Mouse (Mus musculus) forebrain, embryonic 12.5 days (tissue): Measurements from ENCODE around the gene Tnks1bp1. TPM values are rescaled to one million over a fixed set of nuclear protein-coding genes. Genes with fewer than 3 reads are reported as not detected.

Experiments used
- ATAC-seq: fragments of 200-750 bp; cut with Nextera tagmentation; 2 replicates; pipeline ENCODE4 v1.8.0; 2017; ENCODE audit warnings: moderate TSS enrichment; ENCODE audit not compliant: low FRiP score
- H3K27ac ChIP-seq: fragments of 300-500 bp; sonication (generic); 2 replicates; pipeline ENCODE4 v1.5.1; 2016; ENCODE audit warnings: mild to moderate bottlenecking
- H3K27me3 ChIP-seq: fragments of 300-500 bp; sonication (generic); 2 replicates; pipeline ENCODE4 v1.6.1; 2016; ENCODE audit warnings: mild to moderate bottlenecking
- H3K36me3 ChIP-seq: fragments of 300-500 bp; sonication (generic); replicated peaks from 2 replicates; pipeline ENCODE4 v1.6.1; 2016; ENCODE audit warnings: mild to moderate bottlenecking
- H3K4me1 ChIP-seq: fragments of 300-500 bp; sonication (generic); 2 replicates; pipeline ENCODE4 v1.6.1; 2016
- H3K4me2 ChIP-seq: fragments of 300-500 bp; sonication (generic); 2 replicates; pipeline ENCODE4 v1.6.1; 2016; ENCODE audit warnings: mild to moderate bottlenecking, moderate library complexity
- H3K4me3 ChIP-seq: fragments of 300-500 bp; sonication (generic); replicated peaks from 2 replicates; pipeline ENCODE4 v1.5.1; 2016; ENCODE audit warnings: mild to moderate bottlenecking
- H3K9ac ChIP-seq: fragments of 300-500 bp; sonication (generic); 2 replicates; pipeline ENCODE4 v1.6.1; 2016; ENCODE audit warnings: mild to moderate bottlenecking
- H3K9me3 ChIP-seq: fragments of 300-500 bp; sonication (generic); 2 replicates; pipeline ENCODE4 v1.6.1; 2016
- WGBS: fragments of 180-500 bp; shearing (Covaris S2); methylation state at CpG from one replicate; pipeline ENCODE4 v1.1.7; 2016; 5-methylcytosine and 5-hydroxymethylcytosine counted together
- polyA plus RNA-seq: library from polyadenylated mRNA; unstranded; fragments of >200 nt; fragmentation: Nextera tagmentation; extraction: Ambion mirVana; gene quantifications from 2 replicates; pipeline ENCODE4 v1.2.1, GENCODE M21; 2016

Tnks1bp1 gene
- polyA plus RNA-seq, 1 experiment from 2014 or later: 39.7 TPM

GRCm38 (mm10) chr2:85067903-85068625 lies 20.2 kb downstream of the Tnks1bp1 start:
- Histone ChIP-seq H3K27me3 (no peaks in the 10 kb centered on the region), H3K9ac (no peak overlapping the region), H3K36me3 (peaks cover 49% of the 10 kb centered on the region), H3K4me3 (no peak overlapping the region), H3K27ac (no peak overlapping the region), H3K4me2 (no peak overlapping the region), H3K4me1 (no peaks in the 10 kb centered on the region), H3K9me3 (no peaks in the 10 kb centered on the region)
- WGBS: 85% methylated on average over 10 of the region's 10 CpGs
- no peak for ATAC-seq

- H3K4me1 ChIP-seq: no peaks in the 10 kb centered on the region
- H3K27me3 ChIP-seq: no peaks in the 10 kb centered on the region
- H3K27ac ChIP-seq: no peak overlapping the region
- H3K9ac ChIP-seq: no peak overlapping the region
- peaks cover 47% of the 10 kb centered on the region for H3K36me3 ChIP-seq
- ATAC-seq: no peak
- no peak overlapping the region for H3K4me3 ChIP-seq
- H3K9me3 ChIP-seq: no peaks in the 10 kb centered on the region
- 81% methylated on average over 2 of the region's 2 CpGs for whole genome bisulfite sequencing
- no peak overlapping the region for H3K4me2 ChIP-seq
Observed at GRCm38 (mm10) chr2:85068626-85069025, 20.8 kb downstream of the Tnks1bp1 start.

DNA sequence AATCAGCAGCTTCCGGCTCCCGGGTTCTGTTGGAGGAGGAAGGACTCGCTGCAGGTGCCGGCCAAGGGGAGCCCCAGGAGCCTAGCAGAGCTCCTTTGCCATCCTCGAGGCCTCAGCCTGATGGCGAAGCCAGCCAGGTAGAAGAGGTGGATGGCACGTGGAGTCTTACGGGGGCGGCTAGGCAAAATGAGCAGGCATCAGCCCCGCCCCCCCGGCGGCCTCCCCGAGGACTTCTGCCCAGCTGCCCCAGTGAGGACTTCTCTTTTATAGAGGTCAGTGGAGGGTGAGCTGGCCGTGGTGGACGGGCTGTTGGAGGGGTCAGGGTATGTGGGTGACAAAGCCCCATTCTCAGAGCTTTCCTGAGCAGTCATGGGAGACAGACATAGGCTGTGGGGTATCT lies 22.3 kb downstream of the Tnks1bp1 start:
- no peak overlapping the region for H3K4me2 ChIP-seq
- H3K27ac ChIP-seq: no peak overlapping the region
- H3K4me1 ChIP-seq: no peaks in the 10 kb centered on the region
- H3K9ac ChIP-seq: no peak overlapping the region
- no peaks in the 10 kb centered on the region for H3K27me3 ChIP-seq
- WGBS: 71% methylated on average over 15 of the region's 15 CpGs
- H3K36me3 ChIP-seq: peaks cover 47% of the 10 kb centered on the region
- H3K9me3 ChIP-seq: no peaks in the 10 kb centered on the region
- ATAC-seq: no peak
- H3K4me3 ChIP-seq: no peak overlapping the region

GRCm38 (mm10) chr2:85071921-85072320 lies 24.1 kb downstream of the Tnks1bp1 start:
- H3K27ac ChIP-seq: no peak overlapping the region
- no peak overlapping the region for H3K4me2 ChIP-seq
- 90% methylated on average over 5 of the region's 5 CpGs for WGBS
- no peaks in the 10 kb centered on the region for H3K27me3 ChIP-seq
- no peaks in the 10 kb centered on the region for H3K9me3 ChIP-seq
- H3K4me3 ChIP-seq: no peak overlapping the region
- peaks cover 43% of the 10 kb centered on the region for H3K36me3 ChIP-seq
- H3K9ac ChIP-seq: no peak overlapping the region
- no peak for ATAC-seq
- no peaks in the 10 kb centered on the region for H3K4me1 ChIP-seq

DNA sequence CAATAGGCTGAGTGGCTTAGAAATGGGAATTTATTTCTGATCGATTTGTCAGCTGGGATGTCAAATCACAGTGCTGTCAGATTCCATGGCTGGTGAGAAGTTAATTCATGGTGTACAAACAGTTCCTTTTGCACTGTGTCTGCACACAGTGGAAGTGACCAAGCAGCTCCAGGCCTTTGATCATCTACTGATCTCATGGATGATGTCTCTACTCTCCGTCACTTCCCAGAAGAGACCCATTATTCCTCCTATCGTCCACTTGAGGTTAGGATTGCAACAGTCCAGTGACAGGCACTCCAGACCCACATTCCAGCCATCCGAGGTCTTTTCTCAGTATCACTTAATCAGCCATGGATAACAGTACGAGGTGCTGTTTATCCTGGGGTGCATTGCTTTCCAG lies 25.9 kb downstream of the Tnks1bp1 start:
- H3K9ac ChIP-seq: no peak overlapping the region
- ATAC-seq: no peak
- H3K4me2 ChIP-seq: no peak overlapping the region
- no peak overlapping the region for H3K4me3 ChIP-seq
- H3K27ac ChIP-seq: no peak overlapping the region
- WGBS: 87% methylated on average over 5 of the region's 5 CpGs
- H3K9me3 ChIP-seq: no peaks in the 10 kb centered on the region
- H3K4me1 ChIP-seq: no peaks in the 10 kb centered on the region
- H3K27me3 ChIP-seq: no peaks in the 10 kb centered on the region
- H3K36me3 ChIP-seq: peaks cover 43% of the 10 kb centered on the region

DNA sequence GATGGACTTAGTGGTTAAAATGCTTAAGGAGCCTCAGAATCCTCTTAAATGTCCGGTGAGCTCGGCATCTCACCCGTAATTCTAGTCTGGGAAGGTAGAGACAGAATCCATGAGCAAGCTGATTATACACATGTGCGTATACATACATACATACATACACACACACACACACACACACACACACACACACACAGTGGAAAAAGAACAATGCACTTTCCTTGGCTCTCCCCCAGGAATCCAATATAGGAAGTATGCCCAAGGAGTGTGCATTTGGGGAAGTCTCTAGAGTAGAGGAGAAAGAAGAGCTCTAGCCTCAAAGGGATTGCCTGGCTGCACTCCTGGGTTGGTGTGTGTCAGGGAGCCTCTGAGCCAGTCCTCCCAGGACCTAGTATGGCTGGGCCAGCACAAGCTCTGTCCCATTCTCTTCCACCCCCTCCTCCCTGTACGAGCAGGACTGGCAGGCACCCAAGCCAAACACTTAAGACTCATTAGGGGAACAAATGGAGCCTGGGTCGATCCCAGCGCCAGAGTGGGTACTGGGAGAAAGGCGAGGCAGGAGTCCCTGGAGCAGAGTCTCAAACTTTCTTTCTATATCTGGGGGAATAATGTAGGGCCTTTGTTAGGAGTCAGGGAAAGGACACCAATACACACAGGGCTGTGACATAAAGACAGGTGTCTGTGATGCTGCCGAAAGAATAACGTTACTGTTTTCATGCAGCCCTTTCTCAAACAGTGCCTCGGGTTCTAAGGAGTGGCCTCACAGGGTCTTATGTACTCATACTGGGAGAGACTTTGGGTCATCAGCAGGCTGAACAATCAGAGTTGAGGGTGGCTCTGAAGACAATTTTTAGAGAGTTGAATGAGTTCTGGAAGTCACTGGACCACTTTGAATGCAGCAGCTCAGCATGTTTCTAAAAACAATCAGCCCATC lies 41.2 kb downstream of the Tnks1bp1 start:
- no peak overlapping the region for H3K4me2 ChIP-seq
- 42% methylated on average over 11 of the region's 11 CpGs for WGBS
- H3K4me3 ChIP-seq: no peak overlapping the region
- H3K4me1 ChIP-seq: peaks cover 10% of the 10 kb centered on the region; the same call in 1 of the 2 replicates
- H3K9me3 ChIP-seq: no peaks in the 10 kb centered on the region
- H3K9ac ChIP-seq: no peak overlapping the region
- no peak overlapping the region for H3K27ac ChIP-seq
- no peaks in the 10 kb centered on the region for H3K27me3 ChIP-seq
- peak; percentile 51; the same call in 1 of the 2 replicates for ATAC-seq
- H3K36me3 ChIP-seq: no peaks in the 10 kb centered on the region

- no peaks in the 10 kb centered on the region for H3K9me3 ChIP-seq
- H3K27me3 ChIP-seq: no peaks in the 10 kb centered on the region
- H3K9ac ChIP-seq: no peak overlapping the region
- peaks cover 14% of the 10 kb centered on the region for H3K4me1 ChIP-seq
- H3K4me2 ChIP-seq: no peak overlapping the region
- H3K27ac ChIP-seq: no peak overlapping the region
- no peaks in the 10 kb centered on the region for H3K36me3 ChIP-seq
- no peak for ATAC-seq
- no peak overlapping the region for H3K4me3 ChIP-seq
- 92% methylated on average over 4 of the region's 4 CpGs for WGBS
Observed at GRCm38 (mm10) chr2:85091325-85091724, 43.5 kb downstream of the Tnks1bp1 start.

DNA sequence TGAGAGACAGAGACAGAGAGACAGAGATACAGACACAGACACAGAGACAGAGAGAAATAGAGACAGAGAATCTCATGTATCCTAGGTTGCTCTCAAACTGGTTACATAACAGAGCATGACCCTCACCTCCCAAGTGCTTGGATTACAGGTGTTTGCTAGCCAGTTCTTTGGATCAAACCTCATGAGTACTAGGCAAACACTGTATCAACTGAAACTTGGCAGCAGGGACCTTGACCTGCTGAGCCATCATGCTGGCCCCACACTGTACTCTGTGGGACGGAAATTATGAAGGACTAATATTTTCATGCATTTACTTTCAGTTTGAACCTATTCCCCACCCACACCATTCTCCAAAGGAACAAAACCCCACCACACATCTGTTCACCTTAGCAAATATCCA lies 45.6 kb downstream of the Tnks1bp1 start:
- Histone ChIP-seq H3K27ac (no peak overlapping the region), H3K9ac (no peak overlapping the region), H3K4me3 (no peak overlapping the region), H3K36me3 (no peaks in the 10 kb centered on the region), H3K4me2 (no peak overlapping the region), H3K9me3 (no peaks in the 10 kb centered on the region), H3K4me1 (peaks cover 14% of the 10 kb centered on the region), H3K27me3 (no peaks in the 10 kb centered on the region)
- WGBS: 90% methylated on average over 1 of the region's 1 CpGs
- ATAC-seq: no peak

- Histone ChIP-seq H3K9me3 (no peaks in the 10 kb centered on the region), H3K36me3 (no peaks in the 10 kb centered on the region), H3K4me1 (peaks cover 4% of the 10 kb centered on the region; the same call in 1 of the 2 replicates), H3K4me2 (no peak overlapping the region), H3K4me3 (no peak overlapping the region), H3K9ac (no peak overlapping the region), H3K27me3 (no peaks in the 10 kb centered on the region), H3K27ac (no peak overlapping the region)
- WGBS: 17% methylated on average over 5 of the region's 5 CpGs
- ATAC-seq: 0 out of 2 replicates have a peak, but pooled peaks have one; percentile 9
Observed at GRCm38 (mm10) chr2:85095906-85096305, 48.1 kb downstream of the Tnks1bp1 start.

DNA sequence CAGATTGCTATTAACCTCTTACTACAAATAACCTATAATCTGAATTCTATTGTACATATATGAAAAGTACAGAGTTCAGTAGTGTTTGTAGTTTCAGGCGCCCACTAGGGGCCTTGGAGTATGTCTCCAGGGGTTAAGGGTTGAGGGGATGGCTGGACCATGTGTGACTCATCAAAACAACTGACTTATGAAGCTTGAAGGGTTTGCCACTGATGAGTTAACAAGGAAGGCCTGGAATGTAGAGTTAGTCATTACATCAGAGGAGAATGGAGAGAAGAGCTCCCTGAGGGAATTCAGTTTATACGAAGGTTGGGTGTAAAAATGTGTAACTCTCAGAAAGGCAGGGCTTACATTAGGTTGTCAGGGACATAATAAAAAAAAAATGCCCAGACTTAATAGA lies 50.2 kb downstream of the Tnks1bp1 start:
- 86% methylated on average over 2 of the region's 2 CpGs for whole genome bisulfite sequencing
- Histone ChIP-seq H3K4me3 (no peak overlapping the region), H3K9ac (no peak overlapping the region), H3K9me3 (no peaks in the 10 kb centered on the region), H3K36me3 (no peaks in the 10 kb centered on the region), H3K27me3 (no peaks in the 10 kb centered on the region), H3K4me2 (no peak overlapping the region), H3K4me1 (peaks cover 4% of the 10 kb centered on the region; the same call in 1 of the 2 replicates), H3K27ac (no peak overlapping the region)
- no peak for ATAC-seq

GRCm38 (mm10) chr2:85098824-85099511 lies 51.1 kb downstream of the Tnks1bp1 start:
- 84% methylated on average over 7 of the region's 7 CpGs for WGBS
- Histone ChIP-seq H3K9ac (no peak overlapping the region), H3K9me3 (no peaks in the 10 kb centered on the region), H3K4me1 (peaks cover 4% of the 10 kb centered on the region; the same call in 1 of the 2 replicates), H3K27me3 (no peaks in the 10 kb centered on the region), H3K27ac (no peak overlapping the region), H3K4me2 (no peak overlapping the region), H3K36me3 (no peaks in the 10 kb centered on the region), H3K4me3 (no peak overlapping the region)
- ATAC-seq: no peak

GRCm38 (mm10) chr2:85103201-85103600 lies 55.4 kb downstream of the Tnks1bp1 start:
- H3K27ac ChIP-seq: no peak overlapping the region
- H3K27me3 ChIP-seq: no peaks in the 10 kb centered on the region
- no peak overlapping the region for H3K9ac ChIP-seq
- H3K4me3 ChIP-seq: no peak overlapping the region
- no peaks in the 10 kb centered on the region for H3K4me1 ChIP-seq
- no peaks in the 10 kb centered on the region for H3K36me3 ChIP-seq
- no peaks in the 10 kb centered on the region for H3K9me3 ChIP-seq
- H3K4me2 ChIP-seq: no peak overlapping the region
- 76% methylated on average over 8 of the region's 8 CpGs for WGBS
- ATAC-seq: no peak
